Mouse (Mus musculus) hindbrain, embryonic 10.5 days (tissue): ENCODE results near the gene Bfar. TPM values are rescaled to one million over a fixed set of nuclear protein-coding genes. Genes with fewer than 3 reads are reported as not detected.

Experiments
- DNase-seq: peaks from one replicate; pipeline ENCODE4 v3.0.0-alpha.2; 2017; ENCODE audit warnings: low spot score
- H3K27ac ChIP-seq: fragments of 300-500 bp; sonication (generic); 2 replicates; pipeline ENCODE4 v1.5.1; 2016; ENCODE audit warnings: mild to moderate bottlenecking, moderate library complexity
- H3K27me3 ChIP-seq: fragments of 300-500 bp; sonication (generic); 2 replicates; pipeline ENCODE4 v1.6.1; 2016; ENCODE audit warnings: mild to moderate bottlenecking; ENCODE audit not compliant: poor library complexity, insufficient read depth, severe bottlenecking
- H3K36me3 ChIP-seq: fragments of 300-500 bp; sonication (generic); 2 replicates; pipeline ENCODE4 v1.6.1; 2016; ENCODE audit warnings: mild to moderate bottlenecking, moderate library complexity
- H3K4me1 ChIP-seq: fragments of 300-500 bp; sonication (generic); replicated peaks from 2 replicates; pipeline ENCODE4 v1.6.1; 2016; ENCODE audit warnings: mild to moderate bottlenecking
- H3K4me3 ChIP-seq: fragments of 300-500 bp; sonication (generic); 2 replicates; pipeline ENCODE4 v1.5.1; 2016; ENCODE audit warnings: mild to moderate bottlenecking, moderate library complexity
- H3K9me3 ChIP-seq: fragments of 300-500 bp; sonication (generic); 2 replicates; pipeline ENCODE4 v1.6.1; 2016; ENCODE audit warnings: mild to moderate bottlenecking, moderate library complexity
- WGBS: fragments of 180-500 bp; shearing (Covaris S2); methylation state at CpG from one replicate; pipeline ENCODE4 v1.1.7; 2016; 5-methylcytosine and 5-hydroxymethylcytosine counted together
- polyA plus RNA-seq: library from polyadenylated mRNA; unstranded; fragments of >200 nt; fragmentation: Nextera tagmentation; extraction: Ambion mirVana; gene quantifications from 2 replicates; pipeline ENCODE4 v1.2.1, GENCODE M21; 2016

Gene Bfar
- polyA plus RNA-seq, 1 experiment from 2014 or later: 34.1 TPM

DNA sequence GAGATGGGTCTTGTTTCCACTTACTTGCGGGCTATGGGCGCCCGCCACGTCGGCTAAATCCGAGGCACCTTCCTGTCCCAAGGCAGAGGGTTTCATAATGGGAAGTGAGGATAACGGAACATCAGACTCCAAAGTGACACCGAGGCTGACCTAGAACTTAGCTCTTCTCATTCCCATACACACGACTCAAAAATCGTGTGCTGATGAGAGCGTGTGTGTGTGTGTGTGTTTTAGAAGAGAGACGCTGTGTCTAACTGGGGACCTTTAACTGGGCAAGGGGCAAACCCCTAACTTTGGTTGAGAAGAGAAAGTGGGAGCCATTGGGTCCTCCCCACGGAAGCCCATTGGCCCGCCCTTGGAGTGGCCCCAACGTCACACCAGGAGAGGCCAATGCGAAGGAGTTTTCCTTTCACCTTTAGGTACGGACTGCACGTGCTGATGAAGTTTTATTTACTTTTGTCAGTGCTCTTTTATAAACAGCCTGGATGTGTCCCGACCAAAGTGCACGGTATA, 784 bp downstream of the Bfar start:
- peak; percentile 56 for DNase-seq
- Histone ChIP-seq H3K4me1 (peaks cover 15% of the 10 kb centered on the region), H3K9me3 (no peaks in the 10 kb centered on the region), H3K27ac (peak overlapping the region; percentile 93), H3K4me3 (peak overlapping the region; percentile 99), H3K36me3 (peaks cover 14% of the 10 kb centered on the region), H3K27me3 (no peaks in the 10 kb centered on the region)
- 3% methylated on average over 20 of the region's 20 CpGs for WGBS

- Histone ChIP-seq H3K9me3 (no peaks in the 10 kb centered on the region), H3K36me3 (peaks cover 21% of the 10 kb centered on the region), H3K27ac (no peak overlapping the region), H3K27me3 (no peaks in the 10 kb centered on the region), H3K4me1 (peaks cover 10% of the 10 kb centered on the region), H3K4me3 (peak overlapping the region; percentile 99)
- WGBS: 90% methylated on average over 5 of the region's 5 CpGs
- DNase-seq: no peak
Observed at GRCm38 (mm10) chr16:13673114-13673513, 1.5 kb downstream of the Bfar start.

- no peak for DNase-seq
- H3K9me3 ChIP-seq: no peaks in the 10 kb centered on the region
- no peak overlapping the region for H3K27ac ChIP-seq
- H3K4me1 ChIP-seq: peaks cover 10% of the 10 kb centered on the region
- no peak overlapping the region for H3K4me3 ChIP-seq
- peaks cover 34% of the 10 kb centered on the region for H3K36me3 ChIP-seq
- no peaks in the 10 kb centered on the region for H3K27me3 ChIP-seq
- WGBS: 95% methylated on average over 3 of the region's 3 CpGs
Observed at GRCm38 (mm10) chr16:13674511-13674910, 2.9 kb downstream of the Bfar start.

DNA sequence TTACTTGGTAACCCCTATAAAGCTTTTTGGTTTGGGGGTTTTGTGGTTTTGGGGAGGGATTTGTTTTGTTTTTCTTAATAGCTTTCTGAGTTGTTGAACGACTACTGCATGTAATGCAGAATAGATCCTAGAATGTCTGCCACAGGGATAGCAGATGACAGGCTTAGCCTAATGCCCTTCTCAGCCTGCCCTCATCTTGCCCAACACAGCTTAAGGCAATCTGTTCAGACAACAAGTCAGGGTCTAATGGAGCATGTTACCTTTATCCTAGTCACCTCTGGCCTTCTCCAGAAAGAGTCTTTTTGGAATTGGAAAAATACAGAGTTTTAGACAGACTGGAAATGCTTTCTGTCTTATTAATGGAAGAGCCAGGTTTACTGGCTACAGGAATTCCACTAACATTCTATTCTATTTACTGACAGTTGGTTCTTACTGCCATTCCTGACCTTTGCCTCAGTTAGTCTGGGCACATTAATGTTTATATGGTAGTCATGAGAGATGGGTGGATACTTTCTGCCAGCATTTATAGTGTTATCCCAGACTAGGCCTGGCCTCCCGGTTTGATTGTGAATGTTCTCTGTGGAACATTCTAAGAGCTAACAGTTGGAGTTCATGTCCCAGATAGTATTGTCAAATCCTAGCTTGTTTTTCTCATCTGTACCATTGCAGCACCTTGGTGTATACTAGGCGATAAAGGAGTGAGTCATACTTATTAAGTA, 7.1 kb downstream of the Bfar start:
- no peak for DNase-seq
- Histone ChIP-seq H3K4me1 (no peaks in the 10 kb centered on the region), H3K4me3 (no peak overlapping the region), H3K9me3 (no peaks in the 10 kb centered on the region), H3K27ac (no peak overlapping the region), H3K27me3 (no peaks in the 10 kb centered on the region), H3K36me3 (peaks cover 39% of the 10 kb centered on the region)
- 95% methylated on average over 3 of the region's 3 CpGs for WGBS

DNA sequence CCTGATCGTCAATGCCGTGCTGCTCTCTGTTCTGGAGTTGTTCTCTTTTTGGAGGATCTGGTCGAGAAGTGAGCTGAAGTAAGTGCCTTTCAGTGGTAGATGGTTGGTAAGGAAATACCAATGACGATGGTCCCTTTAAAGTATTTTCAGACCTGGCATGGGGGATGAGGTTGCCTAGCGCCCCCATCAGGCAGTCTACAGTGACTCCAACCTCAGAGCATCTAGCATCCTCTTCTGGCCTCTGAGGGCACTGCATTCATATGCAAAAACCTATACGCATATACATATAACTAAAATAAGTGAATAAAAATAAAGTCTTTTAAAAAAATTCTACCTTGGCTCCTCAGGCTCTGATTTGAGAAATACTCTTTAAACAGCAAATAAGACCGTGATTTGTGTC, 27.3 kb downstream of the Bfar start:
- Histone ChIP-seq H3K27me3 (no peaks in the 10 kb centered on the region), H3K36me3 (peaks cover 96% of the 10 kb centered on the region), H3K4me3 (no peak overlapping the region), H3K9me3 (no peaks in the 10 kb centered on the region), H3K4me1 (no peaks in the 10 kb centered on the region), H3K27ac (no peak overlapping the region)
- no peak for DNase-seq
- WGBS: 92% methylated on average over 7 of the region's 7 CpGs

GRCm38 (mm10) chr16:13702184-13702583, 30.5 kb downstream of the Bfar start:
- H3K4me1 ChIP-seq: no peaks in the 10 kb centered on the region
- DNase-seq: no peak
- H3K27ac ChIP-seq: no peak overlapping the region
- no peaks in the 10 kb centered on the region for H3K27me3 ChIP-seq
- no peaks in the 10 kb centered on the region for H3K9me3 ChIP-seq
- 94% methylated on average over 7 of the region's 7 CpGs for WGBS
- peaks cover 84% of the 10 kb centered on the region for H3K36me3 ChIP-seq
- H3K4me3 ChIP-seq: no peak overlapping the region

- H3K9me3 ChIP-seq: no peaks in the 10 kb centered on the region
- H3K36me3 ChIP-seq: peaks cover 59% of the 10 kb centered on the region
- no peak overlapping the region for H3K4me3 ChIP-seq
- H3K27ac ChIP-seq: no peak overlapping the region
- H3K27me3 ChIP-seq: no peaks in the 10 kb centered on the region
- no peaks in the 10 kb centered on the region for H3K4me1 ChIP-seq
- no peak for DNase-seq
- WGBS: 92% methylated on average over 10 of the region's 10 CpGs
Observed at GRCm38 (mm10) chr16:13704676-13705075, 33.0 kb downstream of the Bfar start.

DNA sequence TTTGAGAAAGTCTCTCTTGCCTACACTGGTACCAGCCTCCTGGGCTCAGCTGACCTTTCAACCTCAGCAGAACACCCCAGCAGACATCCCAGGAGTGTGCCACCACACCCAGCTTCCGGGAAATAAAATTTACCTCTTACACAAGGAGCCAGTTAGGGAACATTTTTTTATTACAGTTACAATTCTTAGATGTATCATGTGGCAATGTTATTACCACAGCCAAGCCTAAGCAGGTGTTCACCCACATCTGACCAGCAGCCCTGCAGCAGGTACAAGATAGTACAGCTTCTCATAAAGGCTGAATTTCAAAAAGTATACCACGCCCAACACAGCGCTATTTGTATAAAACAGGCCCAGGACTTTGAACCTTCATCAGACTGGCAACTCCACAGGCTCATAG, 43.3 kb downstream of the Bfar start:
- 95% methylated on average over 3 of the region's 3 CpGs for WGBS
- no peaks in the 10 kb centered on the region for H3K9me3 ChIP-seq
- DNase-seq: no peak
- no peaks in the 10 kb centered on the region for H3K36me3 ChIP-seq
- H3K27me3 ChIP-seq: no peaks in the 10 kb centered on the region
- no peaks in the 10 kb centered on the region for H3K4me1 ChIP-seq
- H3K4me3 ChIP-seq: no peak overlapping the region
- no peak overlapping the region for H3K27ac ChIP-seq

GRCm38 (mm10) chr16:13716821-13717553, 45.3 kb downstream of the Bfar start:
- no peak for DNase-seq
- WGBS: 80% methylated on average over 2 of the region's 2 CpGs
- Histone ChIP-seq H3K27me3 (no peaks in the 10 kb centered on the region), H3K9me3 (no peaks in the 10 kb centered on the region), H3K4me3 (no peak overlapping the region), H3K36me3 (no peaks in the 10 kb centered on the region), H3K27ac (no peak overlapping the region), H3K4me1 (no peaks in the 10 kb centered on the region)

DNA sequence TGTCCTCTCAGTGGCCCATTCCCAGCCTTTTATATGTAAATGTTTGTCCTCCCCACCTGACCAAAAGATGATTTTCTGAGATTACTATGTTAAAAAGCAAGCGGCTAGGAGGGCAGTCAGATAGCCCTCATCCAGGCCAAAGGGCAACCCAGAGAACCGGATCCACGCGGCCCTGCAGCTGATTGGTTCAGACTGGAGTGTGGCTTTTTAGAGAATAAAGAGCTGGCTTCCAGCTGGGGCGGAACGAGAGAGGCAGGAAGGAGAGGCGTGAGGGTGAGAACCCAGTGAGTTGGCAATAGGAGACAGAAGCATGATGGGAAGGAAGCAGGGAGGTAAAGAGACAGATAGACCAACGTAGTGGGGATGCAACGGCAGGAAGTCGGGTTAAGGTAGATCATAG, 51.3 kb downstream of the Bfar start:
- H3K4me1 ChIP-seq: 0 out of 2 replicates have a peak, but pooled peaks cover 2% of the 10 kb centered on the region
- WGBS: 34% methylated on average over 10 of the region's 10 CpGs
- no peak overlapping the region for H3K4me3 ChIP-seq
- no peaks in the 10 kb centered on the region for H3K36me3 ChIP-seq
- H3K27me3 ChIP-seq: no peaks in the 10 kb centered on the region
- DNase-seq: no peak
- no peaks in the 10 kb centered on the region for H3K9me3 ChIP-seq
- H3K27ac ChIP-seq: no peak overlapping the region

DNA sequence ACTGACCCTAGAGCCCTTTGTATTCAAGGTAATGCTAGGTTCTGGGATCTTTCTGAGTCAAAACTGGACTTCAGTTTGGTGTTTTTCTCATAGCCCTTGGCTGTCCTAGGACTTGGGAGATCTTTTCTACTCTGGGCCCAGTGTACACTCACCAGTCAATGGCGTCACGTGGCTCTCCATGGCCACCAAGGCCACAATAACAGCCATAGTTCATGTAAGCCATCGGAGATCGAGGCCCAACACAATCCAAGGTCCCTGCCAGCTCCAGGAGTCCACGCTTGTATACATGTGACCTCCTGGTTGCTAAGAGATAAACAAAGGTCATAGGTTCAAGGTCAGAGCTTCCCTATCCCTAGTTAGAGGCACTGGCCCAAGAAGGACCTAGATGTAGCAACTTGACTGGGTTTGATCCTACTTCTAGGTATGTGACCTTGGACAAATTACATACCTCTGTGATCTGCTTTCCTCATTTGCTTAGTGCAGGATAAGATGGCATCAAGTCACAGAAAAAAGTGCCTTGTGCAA, 56.2 kb downstream of the Bfar start:
- DNase-seq: no peak
- WGBS: 87% methylated on average over 5 of the region's 5 CpGs
- Histone ChIP-seq H3K4me3 (no peak overlapping the region), H3K9me3 (no peaks in the 10 kb centered on the region), H3K27ac (no peak overlapping the region), H3K27me3 (no peaks in the 10 kb centered on the region; the same call in 1 of the 2 replicates), H3K4me1 (peaks cover 11% of the 10 kb centered on the region), H3K36me3 (no peaks in the 10 kb centered on the region)

DNA sequence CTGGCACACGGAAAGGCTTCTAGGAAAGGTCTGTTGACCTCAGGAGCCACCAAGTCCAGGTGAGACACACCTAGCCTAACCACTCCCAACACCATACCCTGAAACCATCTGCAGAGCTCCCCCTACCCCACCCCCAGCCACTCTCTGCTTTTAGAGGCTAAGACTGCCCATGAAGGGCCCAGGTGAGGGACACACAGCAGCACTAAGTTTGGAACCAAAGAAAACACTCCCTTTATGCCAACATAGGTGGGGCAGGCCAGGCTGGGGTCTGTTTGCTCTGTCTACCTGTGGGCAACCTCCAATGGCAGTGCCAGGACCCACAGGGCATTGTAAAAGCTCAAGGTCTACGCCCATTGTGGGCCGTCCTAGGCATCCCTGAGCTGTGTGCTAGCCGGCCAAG, 57.8 kb downstream of the Bfar start:
- H3K4me1 ChIP-seq: peaks cover 9% of the 10 kb centered on the region
- no peak overlapping the region for H3K27ac ChIP-seq
- H3K36me3 ChIP-seq: no peaks in the 10 kb centered on the region
- whole genome bisulfite sequencing: 82% methylated on average over 4 of the region's 4 CpGs
- H3K4me3 ChIP-seq: no peak overlapping the region
- no peak for DNase-seq
- H3K27me3 ChIP-seq: no peaks in the 10 kb centered on the region; the same call in 1 of the 2 replicates
- H3K9me3 ChIP-seq: no peaks in the 10 kb centered on the region
